Mouse (Mus musculus) heart, postnatal 14 days (tissue): ENCODE results near the gene App. TPM values are rescaled to one million over a fixed set of nuclear protein-coding genes. Genes with fewer than 3 reads are reported as not detected.

Experiments
- DNase-seq, 2 experiments: peaks; one replicate each; pipeline ENCODE4 v3.0.0; 2021 to 2022
- intact Hi-C: fragments of 180-260 bp; cut with DNase I; formaldehyde crosslinking; loops from one replicate; pipeline ENCODE4 v1.15.1; 2025
- long read RNA-seq, 2 experiments: library from polyadenylated mRNA; stranded (forward); transcript quantifications; one replicate each; pipeline ENCODE4 v2.0.0; 2021
- total RNA-seq, 2 experiments: library from RNA; stranded (reverse); gene quantifications; 2 replicates each; pipeline ENCODE4 v1.2.3; 2021

App gene
- 100 to 1,000 TPM; 184 to 199 TPM for total RNA-seq
- long read RNA-seq, experiment 1, full-length matches to known transcripts: 135 of 171 reads
- long read RNA-seq, experiment 1, partial matches to known transcripts: 23 of 171 reads
- long read RNA-seq, experiment 1, other reads (novel, unspliced or antisense): 13 of 171 reads
- long read RNA-seq, experiment 2, full-length matches to known transcripts: 127 of 165 reads
- long read RNA-seq, experiment 2, partial matches to known transcripts: 20 of 165 reads
- long read RNA-seq, experiment 2, other reads (novel, unspliced or antisense): 18 of 165 reads

GRCm38 (mm10) chr16:85173373-85174081, at the start of gene App:
App (minus strand) TSS chr16:85173766.
- DNase-seq: peak; percentile 96 to 98
- intact Hi-C loops: loop anchor here (1.0 to 10.0 kb wide), 5 partner anchors 25 to 371 kb away; no protein-coding TSS in a partner anchor

- no peak for DNase-seq
- intact Hi-C loops: no loop called here
These were observed 42.3 kb upstream of the App start for GRCm38 (mm10) chr16:85215846-85216245.

GRCm38 (mm10) chr16:85215173-85215572, 41.6 kb upstream of the App start:
- DNase-seq: no peak
- intact Hi-C loops: no loop called here

GRCm38 (mm10) chr16:85195622-85196021, 22.1 kb upstream of the App start:
- peak; percentile 33 to 53 for DNase-seq
- intact Hi-C loops: no loop called here

GRCm38 (mm10) chr16:85195167-85195566, 21.6 kb upstream of the App start:
- intact Hi-C loops: no loop called here

GRCm38 (mm10) chr16:85181502-85181901, 7.9 kb upstream of the App start:
- no peak for DNase-seq
- intact Hi-C loops: no loop called here

More at GRCm38 (mm10) chr16:85195167-85195566, 21.6 kb upstream of the App start:
- DNase-seq: no peak

- intact Hi-C loops: no loop called here
- no peak for DNase-seq
These were observed 7.1 kb upstream of the App start for GRCm38 (mm10) chr16:85180710-85181109.

- intact Hi-C loops: loop anchor here (10.0 kb wide), 1 partner anchor 368 kb away; no protein-coding TSS in a partner anchor
- DNase-seq: peak in 1 of 2 experiments; percentile 28
These were observed 3.1 kb upstream of the App start for GRCm38 (mm10) chr16:85176666-85177065.

GRCm38 (mm10) chr16:85172571-85173372, 794 bp downstream of the App start:
- intact Hi-C loops: loop anchor here (1.0 to 10.0 kb wide), 5 partner anchors 24 to 372 kb away; no protein-coding TSS in a partner anchor
- DNase-seq: peak; percentile 64 to 68

- peak; percentile 22 to 30 for DNase-seq
- intact Hi-C loops: loop anchor here (2.0 to 10.0 kb wide), 4 partner anchors 23 to 373 kb away; no protein-coding TSS in a partner anchor
These were observed 1.5 kb downstream of the App start for GRCm38 (mm10) chr16:85171976-85172570.

GRCm38 (mm10) chr16:85170826-85171510, 2.6 kb downstream of the App start:
- intact Hi-C loops: loop anchor here (5.0 to 10.0 kb wide), 3 partner anchors 39 to 374 kb away; no protein-coding TSS in a partner anchor
- DNase-seq: no peak

- intact Hi-C loops: no loop called here
These were observed 4.7 kb downstream of the App start for GRCm38 (mm10) chr16:85168821-85169220.

GRCm38 (mm10) chr16:85166205-85166604, 7.4 kb downstream of the App start:
- intact Hi-C loops: no loop called here
- DNase-seq: no peak

More at GRCm38 (mm10) chr16:85168821-85169220, 4.7 kb downstream of the App start:
- DNase-seq: no peak

- no peak for DNase-seq
- intact Hi-C loops: no loop called here
These were observed 7.9 kb downstream of the App start for GRCm38 (mm10) chr16:85165631-85166030.

- no peak for DNase-seq
- intact Hi-C loops: no loop called here
These were observed 8.4 kb downstream of the App start for GRCm38 (mm10) chr16:85165177-85165576.

- no peak for DNase-seq
- intact Hi-C loops: no loop called here
These were observed 10.8 kb downstream of the App start for GRCm38 (mm10) chr16:85162779-85163178.

- no peak for DNase-seq
- intact Hi-C loops: no loop called here
These were observed 13.4 kb downstream of the App start for GRCm38 (mm10) chr16:85160140-85160539.

- DNase-seq: no peak
- intact Hi-C loops: no loop called here
These were observed 15.6 kb downstream of the App start for GRCm38 (mm10) chr16:85157796-85158546.

- no peak for DNase-seq
- intact Hi-C loops: no loop called here
These were observed 16.4 kb downstream of the App start for GRCm38 (mm10) chr16:85157156-85157555.
